Mouse (Mus musculus) CH12F3 (cell line): ENCODE data around the gene Sesn2.

Experiments used
- in situ Hi-C: fragments of 300-500 bp; cut with MboI; formaldehyde crosslinking; loops from 2 replicates; pipeline ENCODE4 v1.14.3; 2020; ENCODE audit warnings: low sequenced_read_pairs

Gene Sesn2

GRCm38 (mm10) chr4:132515369-132516155 lies 5.3 kb upstream of the Sesn2 start:
- in situ Hi-C loops: no loop called here

- in situ Hi-C loops: no loop called here
Measured at GRCm38 (mm10) chr4:132514555-132515135, 4.3 kb upstream of the Sesn2 start.

DNA sequence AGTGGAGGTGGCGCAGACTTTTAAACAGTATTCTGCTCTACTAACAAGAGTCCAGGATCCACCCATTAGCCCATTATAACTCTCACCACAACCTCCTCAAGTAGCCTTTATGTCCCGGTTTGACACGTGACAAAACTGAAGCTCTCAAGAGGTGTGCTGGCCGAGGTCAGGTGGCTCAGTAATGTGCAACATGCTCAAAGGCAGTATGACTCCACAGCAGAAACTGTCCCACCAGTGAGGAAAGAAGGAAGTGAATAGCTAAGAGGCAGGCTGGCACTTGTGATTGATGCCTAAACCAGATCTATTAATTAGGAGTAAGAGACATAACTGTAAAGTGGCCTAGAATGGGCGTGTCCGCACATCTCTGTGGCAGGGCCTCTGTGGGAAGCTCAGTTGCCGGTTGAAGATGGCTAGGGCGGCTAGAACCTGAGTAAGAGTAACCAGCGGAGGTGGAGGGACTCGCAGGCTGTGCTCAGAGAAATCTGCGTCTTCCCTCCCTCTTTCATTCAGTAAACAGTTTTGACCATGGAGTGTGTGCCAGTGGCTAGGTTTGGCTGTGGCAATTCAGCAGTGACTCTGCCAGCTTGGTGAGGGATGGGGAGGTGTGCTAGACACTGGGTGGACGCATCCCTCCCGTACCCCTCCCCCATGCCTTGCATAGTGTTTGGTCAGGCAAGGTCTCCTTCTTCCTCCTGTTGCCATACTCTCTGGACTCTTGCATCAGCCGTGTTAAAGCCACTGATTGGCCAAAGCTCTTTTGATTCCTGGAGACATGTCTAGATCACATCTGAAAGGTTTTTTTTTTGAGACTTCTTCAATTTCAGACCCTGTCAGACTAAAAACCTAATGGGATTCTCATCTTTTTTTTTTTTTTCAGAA lies 3.3 kb upstream of the Sesn2 start:
- in situ Hi-C loops: no loop called here

GRCm38 (mm10) chr4:132512080-132512479 lies 1.8 kb upstream of the Sesn2 start:
- in situ Hi-C loops: no loop called here

- in situ Hi-C loops: no loop called here
Measured at GRCm38 (mm10) chr4:132509621-132510296, 542 bp downstream of the Sesn2 start.

- in situ Hi-C loops: no loop called here
Measured at GRCm38 (mm10) chr4:132507210-132507609, 3.1 kb downstream of the Sesn2 start.

DNA sequence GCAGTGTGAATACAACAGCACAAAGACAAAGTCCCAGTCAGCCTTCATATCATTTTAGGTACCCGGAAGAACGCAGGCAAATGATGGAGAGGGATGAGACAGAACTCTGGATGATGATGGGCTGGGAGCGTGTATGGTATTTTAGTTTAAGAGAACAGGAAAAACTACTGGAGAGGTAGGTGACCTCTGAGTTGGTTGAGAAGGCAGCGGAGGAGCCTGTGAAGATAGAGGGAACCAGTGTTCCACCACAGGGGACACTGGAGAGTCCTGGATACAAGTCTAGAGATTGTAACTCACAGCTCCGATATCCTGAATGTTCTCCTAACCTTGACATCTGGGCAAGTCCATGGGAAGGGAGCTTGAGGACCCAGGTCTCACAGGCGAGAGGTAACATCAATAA lies 4.1 kb downstream of the Sesn2 start:
- in situ Hi-C loops: no loop called here

DNA sequence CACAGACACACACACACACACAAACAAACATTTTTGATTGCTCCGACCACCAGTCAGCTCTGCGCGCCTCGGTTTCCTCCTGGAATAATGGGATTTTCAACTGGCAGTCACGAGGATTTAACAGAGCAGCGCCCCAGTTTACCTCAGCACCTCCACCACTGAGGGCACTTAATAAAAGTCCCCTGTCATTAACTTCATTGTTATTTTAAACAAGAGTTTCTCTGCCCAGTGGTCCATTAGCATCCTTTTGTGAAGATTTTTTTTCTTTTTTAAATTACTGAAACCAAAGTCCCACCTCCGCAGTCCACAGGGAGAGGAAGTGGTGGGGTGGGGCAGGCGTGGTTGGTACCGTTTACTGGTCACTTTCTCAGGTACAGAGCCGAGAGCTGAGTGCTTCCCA lies 4.5 kb downstream of the Sesn2 start:
- in situ Hi-C loops: no loop called here

- in situ Hi-C loops: no loop called here
Measured at GRCm38 (mm10) chr4:132505034-132505738, 5.1 kb downstream of the Sesn2 start.

DNA sequence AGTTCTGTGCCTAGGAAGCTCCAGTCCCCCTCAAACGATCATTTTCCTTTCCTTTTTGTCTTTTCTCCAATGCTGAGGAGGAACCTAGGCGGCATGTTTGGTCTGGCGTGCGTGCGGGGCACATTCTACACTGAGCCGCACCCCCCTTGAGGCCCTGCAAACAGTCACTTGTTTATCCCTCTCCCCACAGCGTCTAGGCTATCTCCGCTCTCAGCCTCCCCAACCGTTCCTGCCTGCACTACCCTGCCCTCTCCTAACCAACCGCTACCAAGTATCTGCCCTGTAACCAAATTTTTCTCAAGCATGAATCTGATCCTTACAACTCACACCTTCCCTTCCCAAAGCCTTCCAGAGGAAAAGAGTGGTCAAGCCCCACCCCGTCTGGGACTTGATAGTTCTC lies 7.0 kb downstream of the Sesn2 start:
- in situ Hi-C loops: no loop called here

DNA sequence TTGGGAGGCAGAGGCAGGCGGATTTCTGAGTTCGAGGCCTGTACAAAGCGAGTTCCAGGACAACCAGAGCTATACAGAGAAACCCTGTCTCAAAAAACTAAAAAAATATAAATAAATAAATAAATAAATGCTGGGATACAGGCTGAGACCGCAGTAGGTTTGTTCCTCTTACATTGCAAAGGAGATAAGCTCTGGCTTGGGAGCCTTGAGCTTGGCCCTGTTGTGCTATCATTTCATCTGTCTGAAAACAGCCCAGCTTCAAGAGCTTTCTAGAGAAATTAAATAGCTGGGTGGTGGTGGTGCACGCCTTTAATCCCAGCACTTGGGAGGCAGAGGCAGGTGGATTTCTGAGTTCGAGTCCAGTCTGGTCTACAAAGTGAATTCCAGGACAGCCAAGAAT lies 8.7 kb downstream of the Sesn2 start:
- in situ Hi-C loops: no loop called here

DNA sequence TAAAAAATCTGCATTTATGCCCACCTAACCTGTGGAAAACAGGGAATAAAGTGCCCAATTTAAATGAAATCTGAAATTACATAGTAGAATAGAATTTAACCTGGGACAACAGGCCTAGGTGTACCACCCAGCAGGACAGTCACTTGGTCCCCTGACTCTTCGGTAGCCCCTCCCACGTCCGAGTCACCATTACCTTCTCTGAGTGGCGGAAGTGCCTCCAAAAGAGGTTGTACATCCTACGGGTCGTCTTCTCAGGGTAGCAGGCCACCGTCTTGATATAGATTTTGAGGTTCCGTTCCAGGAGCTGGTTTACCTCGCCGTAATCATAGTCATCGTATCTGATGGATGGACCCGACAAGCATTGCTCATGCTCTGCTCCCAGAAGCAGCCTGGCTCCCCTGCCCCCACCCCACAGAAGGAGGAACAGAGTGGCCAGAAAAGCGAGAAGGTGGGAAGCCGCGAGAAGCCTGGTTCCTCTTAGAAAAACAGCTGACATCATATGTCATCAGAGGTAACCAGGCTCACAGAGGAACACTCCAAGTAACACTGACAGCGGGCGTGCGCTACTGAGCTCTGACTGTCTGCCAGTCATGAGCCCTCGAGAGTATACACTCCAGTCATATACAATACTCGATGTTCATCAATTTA lies 15.9 kb downstream of the Sesn2 start:
- in situ Hi-C loops: no loop called here

DNA sequence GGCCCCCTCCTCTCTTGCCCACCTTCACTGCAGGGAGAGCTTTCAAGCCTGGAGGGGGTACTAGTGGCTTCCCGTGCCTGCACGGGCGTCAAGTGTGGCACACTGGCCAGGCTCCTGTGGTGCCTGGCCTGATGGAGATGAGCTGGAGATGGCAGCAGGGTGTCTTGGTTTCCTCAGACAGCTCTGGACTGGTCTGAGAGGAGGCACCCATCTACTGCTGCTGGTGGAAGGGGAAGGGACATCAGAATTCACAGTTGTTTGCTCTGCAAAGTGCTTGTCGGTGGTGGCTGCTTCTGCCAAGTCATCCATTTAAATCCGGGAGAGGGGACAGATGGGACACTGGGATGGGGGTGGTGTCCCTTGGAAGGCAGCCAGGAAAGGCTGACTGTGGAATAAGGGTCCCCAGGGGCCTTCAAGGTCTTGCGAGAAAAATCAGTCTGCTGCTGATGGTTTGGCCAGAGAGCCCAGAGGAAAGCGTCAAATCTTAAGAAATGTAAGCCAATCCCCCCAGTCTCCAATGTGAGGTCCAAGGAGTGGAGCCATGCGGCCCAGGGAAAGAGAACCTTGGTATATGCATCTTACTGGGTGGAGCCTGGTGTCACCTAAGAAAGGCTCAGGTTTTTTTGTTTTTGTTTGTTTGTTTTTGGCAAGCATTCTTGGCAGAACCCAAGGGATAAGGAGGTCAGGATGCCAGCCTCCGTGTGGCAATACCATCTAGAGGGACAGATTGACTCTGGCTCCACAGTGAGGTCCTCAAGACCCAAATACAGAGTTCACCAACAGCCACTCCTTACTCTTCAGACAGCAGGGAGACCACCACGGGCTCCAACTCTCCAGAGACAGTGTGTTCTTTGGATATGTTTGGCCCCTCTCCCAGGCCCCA lies 17.9 kb downstream of the Sesn2 start:
- in situ Hi-C loops: no loop called here

- in situ Hi-C loops: no loop called here
Measured at GRCm38 (mm10) chr4:132491748-132492147, 18.6 kb downstream of the Sesn2 start.

GRCm38 (mm10) chr4:132491057-132491456 lies 19.2 kb downstream of the Sesn2 start:
- in situ Hi-C loops: no loop called here

- in situ Hi-C loops: no loop called here
Measured at GRCm38 (mm10) chr4:132490273-132491010, 19.9 kb downstream of the Sesn2 start.

- in situ Hi-C loops: no loop called here
Measured at GRCm38 (mm10) chr4:132488976-132489375, 21.3 kb downstream of the Sesn2 start.

DNA sequence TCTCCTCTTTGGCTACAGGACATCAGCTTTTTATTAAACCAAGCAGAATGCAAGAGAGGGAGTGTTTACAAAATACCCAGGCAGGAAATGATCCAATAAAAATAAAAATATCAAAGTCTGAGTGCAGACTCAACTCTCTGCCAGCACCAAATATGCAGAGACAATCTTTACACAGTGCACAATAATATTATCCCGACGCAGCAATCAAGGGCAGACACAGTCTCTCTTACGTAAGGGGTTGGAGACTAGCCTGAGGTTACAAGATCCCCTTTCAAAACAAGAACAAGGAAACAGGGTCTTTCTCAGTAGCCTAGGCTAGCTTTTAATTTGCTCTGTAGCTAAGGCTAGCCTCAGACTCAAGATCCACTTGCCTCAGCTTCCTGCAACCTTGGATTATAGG lies 21.8 kb downstream of the Sesn2 start:
- in situ Hi-C loops: no loop called here
